Mouse (Mus musculus) spleen, postnatal 4 days (tissue): ENCODE measurements around the gene Sgf29.
A peak's percentile ranks its signal among the peaks of the same experiment; 100 is the strongest.

Source experiments
- DNase-seq, 2 experiments: peaks; one replicate each; pipeline ENCODE4 v3.0.0; 2022; ENCODE audit warnings: low spot score in 2 of 2

Sgf29 gene

DNA sequence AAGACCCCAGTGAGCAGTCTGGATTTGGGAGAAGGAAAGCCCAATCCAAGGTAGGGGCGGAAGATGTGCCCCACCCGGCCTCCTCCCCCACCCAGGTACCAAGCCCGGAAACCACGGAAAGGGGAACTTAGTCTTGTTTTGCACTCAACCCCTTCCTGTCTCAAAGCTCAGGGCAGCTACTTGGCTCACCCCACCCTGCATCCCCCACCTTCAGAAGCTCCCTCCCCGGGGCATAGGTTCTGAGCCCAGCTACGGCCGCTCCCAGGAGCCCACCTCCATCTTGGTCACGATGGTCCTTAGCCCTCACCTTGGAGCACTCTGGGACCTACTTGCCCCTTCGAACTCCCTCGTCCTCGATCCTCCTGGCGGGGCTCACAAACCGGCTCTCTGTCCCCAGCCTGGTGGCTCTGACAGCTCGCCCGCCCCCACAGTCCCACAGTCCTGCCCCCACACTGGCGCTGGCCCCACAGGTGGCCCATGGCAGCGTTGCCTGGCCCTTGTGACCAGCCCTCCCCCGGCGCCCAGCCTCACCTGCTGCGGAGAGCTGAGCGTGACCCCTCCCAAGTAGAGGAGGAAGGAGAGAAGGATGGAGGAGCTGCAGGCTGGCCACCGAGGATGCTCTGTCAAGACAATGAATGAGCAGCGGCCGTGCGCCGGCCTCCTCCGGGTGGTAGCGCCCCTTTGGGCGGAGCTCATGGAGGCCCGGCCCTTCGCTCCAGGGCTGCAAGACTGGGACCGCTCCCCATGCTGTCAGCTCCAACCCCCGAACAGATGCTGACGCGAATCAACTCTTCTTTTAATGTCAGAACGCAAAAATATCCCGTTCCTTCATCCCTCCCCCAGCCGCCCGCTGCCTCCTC lies 55.2 kb downstream of the Sgf29 start:
- DNase-seq, result peak; percentile 84 to 92

DNA sequence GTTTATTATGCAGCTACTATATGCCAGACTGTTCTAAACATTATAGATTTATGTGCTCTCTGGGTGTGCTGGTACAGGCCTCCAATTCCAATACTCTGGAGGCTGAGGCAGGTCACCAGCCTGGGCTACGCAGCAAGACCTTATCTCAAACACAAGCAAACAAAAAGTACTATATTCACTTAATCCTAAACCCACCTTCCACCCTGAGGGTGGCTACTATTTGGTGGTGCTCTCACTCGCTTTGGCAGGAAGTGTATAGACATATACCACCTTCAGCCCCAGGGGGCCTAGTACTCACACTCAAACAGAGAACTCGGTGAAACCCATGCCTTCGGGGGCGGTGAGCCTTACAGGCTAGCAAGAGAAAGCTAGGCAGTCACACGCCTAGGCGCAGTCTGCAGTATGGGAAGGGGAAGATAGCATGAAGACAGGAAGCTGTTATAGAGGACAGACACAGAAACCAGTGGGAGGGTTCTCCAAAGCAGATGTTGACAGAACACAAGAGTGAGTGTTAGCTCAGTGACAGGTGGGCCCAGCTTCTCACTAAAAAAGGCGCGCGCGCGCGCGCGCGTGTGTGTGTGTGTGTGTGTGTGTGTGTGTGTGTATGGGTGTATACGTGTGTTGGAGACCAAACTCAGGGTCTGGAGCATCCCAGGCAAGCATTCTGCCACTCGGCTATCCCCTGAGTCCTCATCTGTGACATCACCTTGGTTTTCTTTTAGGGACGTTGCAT lies 58.5 kb downstream of the Sgf29 start, which contains the start of gene Coro1a:
Coro1a (minus strand) TSS at position 346 of the 733 bp plus-strand sequence.
- DNase-seq, result peak; percentile 59 to 73

DNA sequence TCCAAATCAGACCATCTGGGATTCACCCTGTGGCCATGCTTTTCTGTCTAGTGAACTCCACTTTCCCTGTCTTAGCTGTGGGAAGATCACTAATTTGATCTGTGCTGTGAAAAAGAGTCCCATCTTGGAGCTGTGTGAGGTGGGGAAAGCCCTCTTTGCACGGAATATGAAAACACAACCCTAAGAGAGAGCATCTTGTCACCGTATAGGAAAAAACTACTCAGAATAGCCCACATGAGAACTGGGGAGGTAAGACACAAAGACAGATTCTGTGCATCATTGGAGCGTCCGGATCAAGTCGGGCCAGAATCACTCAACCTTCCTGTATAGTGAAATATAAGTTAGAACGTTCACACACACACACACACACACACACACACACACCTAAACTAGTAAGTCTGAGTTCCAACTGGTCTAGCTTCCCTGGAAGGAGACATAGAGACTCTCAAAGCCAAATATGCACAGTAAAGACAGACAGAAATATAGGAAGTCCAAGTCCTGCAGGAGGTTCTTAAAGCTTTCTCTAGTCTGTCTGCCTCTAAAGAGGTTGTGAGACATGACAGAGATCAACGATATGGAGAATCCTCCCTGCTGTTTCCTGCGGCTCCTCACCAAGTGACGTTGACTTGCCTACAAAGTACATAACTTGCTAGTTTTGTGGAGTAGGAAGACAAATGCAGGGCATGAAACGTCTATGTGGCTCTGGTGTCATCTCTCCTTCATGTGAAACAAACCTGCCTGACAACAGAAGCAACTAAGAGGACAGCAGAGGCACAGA lies 59.3 kb downstream of the Sgf29 start:
- DNase-seq, result no peak

DNA sequence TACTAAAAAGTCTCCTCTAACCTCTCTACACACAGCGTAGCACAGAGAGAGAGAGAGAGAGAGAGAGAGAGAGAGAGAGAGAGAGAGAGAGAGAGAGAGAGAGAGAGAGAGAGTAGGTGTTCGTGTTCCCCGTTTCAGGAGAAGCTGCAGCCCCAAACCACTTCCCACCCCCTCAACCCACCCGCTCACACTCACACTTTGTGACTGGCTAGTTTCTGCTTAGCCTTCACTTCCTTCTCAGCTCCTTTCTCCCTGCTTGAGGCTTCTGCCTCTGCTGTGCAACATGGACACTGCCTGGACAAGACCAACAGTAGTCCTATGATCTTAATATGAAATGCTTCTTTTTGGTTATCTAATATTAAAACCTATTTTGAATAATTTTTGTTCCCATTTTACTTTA lies 61.2 kb downstream of the Sgf29 start:
- DNase-seq, result no peak

DNA sequence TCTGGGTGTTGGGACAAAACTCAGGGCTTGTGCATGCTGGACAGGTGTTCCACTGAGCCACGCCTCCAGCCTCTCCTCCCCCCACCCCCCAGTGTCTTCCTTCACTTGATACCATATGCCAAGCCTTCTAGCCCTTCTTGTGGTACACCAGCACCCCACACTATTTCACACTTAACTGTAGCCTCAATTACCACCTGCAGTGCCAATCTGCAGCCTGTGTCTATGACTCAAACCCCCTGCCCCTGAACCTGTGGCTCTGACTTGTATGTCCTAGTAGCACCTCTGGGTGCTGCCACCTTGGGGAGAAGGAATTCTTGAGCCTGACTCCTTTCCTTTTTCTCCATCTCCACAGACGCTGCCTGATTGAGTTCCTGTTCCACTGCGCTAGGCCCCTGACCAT lies 62.8 kb downstream of the Sgf29 start:
- no peak for DNase-seq

DNA sequence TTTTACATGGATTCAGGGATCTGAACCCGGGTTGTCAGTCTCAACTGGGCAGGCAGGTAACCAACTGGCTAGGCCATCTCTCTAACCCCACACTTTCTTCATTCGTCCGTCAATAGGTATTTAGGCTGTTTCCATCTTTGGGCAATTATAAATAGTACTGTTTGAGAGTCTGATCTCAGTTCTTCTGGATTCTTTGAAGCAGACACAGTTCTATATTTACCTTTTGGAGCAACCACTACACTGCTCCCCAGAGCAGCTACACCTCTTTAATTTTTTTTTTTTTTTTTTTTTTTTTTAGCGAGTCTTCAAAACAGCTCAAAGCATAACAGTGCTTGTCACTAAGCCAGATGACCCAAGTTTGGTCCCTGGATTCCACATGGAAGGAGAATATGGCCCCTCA lies 66.6 kb downstream of the Sgf29 start:
- no peak for DNase-seq

DNA sequence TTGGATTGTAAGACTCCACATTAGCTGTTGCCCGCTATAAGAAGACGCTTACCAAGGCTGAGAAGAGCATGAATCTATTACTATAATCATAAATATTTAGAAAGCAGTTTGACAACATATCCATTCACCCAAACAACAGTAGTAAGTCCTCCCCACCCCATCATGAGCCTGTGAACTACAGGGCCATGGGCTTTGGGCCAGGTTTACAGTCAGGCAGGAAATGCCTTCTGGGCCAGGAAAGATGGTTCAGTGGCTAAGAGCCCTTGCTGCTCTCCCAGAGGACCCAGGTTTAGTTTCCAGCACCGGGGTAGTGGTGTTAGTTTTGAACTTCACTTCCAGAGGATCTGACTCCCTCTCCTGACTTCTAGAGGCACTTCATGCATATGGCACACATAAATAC lies 68.5 kb downstream of the Sgf29 start:
- DNase-seq, result no peak

DNA sequence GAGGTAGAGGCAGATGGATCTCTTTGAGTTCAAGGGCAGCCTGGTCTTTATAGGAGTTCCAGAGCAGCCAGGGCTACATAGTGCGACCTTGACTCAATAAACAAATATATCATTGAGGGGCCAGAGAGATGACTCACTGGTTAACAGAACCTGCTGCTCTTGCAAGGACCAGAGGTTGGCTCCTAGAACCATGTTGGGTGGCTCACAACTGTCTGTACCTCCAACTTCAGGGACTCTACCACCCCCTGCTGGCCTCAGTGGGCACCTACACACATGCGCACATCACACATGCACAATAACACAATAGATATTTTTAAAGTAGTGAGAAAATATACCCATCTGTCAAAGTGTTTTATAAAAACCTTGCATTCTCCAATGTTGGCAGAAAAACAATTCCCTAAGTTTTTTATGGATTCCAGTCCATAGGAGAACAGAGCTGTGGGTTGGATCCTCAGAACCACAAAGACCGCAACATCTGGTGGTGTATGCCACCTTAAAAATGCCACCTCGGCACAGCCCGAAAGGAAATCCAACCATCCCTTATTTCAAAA lies 69.8 kb downstream of the Sgf29 start:
- no peak for DNase-seq

DNA sequence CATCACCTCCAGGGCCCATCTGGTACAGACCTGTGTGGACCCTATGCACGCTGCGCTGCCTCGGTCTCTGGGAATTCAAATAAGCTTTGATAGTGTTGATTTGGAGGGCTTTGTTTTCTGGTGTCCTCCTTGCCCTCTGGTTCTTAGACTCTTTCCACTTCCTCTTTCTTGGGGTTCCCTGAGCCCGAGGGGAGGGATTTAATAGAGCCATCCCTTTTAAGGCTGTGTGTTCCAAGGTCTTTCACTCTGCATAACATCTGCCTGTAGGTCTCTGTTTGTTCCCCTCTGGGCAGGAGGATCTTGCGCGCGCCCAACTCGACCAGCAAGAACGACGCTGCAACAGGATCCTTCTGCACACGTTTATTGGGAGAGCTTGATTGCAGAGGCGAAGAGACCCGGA lies 72.5 kb downstream of the Sgf29 start:
- no peak for DNase-seq
